Mouse (Mus musculus): Measurements from ENCODE around the gene Slc2a1.

Slc2a1 gene

GRCm38 (mm10) chr4:119108495-119109408 is at the start of gene Slc2a1:
Slc2a1 (plus strand) TSS chr4:119108711.
- DNase-seq (ENCODE audit: low spot score in 2 of 2) = peak; percentile 91 to 93

GRCm38 (mm10) chr4:119066791-119067190 is 41.7 kb upstream of the Slc2a1 start:
- DNase-seq (ENCODE audit: low spot score in 2 of 2) = no peak

- DNase-seq (ENCODE audit: low spot score in 2 of 2) = no peak
Measured at GRCm38 (mm10) chr4:119067204-119067603, 41.3 kb upstream of the Slc2a1 start.

- no peak for DNase-seq (ENCODE audit: low spot score in 2 of 2)
Measured at GRCm38 (mm10) chr4:119068918-119069317, 39.6 kb upstream of the Slc2a1 start.

DNA sequence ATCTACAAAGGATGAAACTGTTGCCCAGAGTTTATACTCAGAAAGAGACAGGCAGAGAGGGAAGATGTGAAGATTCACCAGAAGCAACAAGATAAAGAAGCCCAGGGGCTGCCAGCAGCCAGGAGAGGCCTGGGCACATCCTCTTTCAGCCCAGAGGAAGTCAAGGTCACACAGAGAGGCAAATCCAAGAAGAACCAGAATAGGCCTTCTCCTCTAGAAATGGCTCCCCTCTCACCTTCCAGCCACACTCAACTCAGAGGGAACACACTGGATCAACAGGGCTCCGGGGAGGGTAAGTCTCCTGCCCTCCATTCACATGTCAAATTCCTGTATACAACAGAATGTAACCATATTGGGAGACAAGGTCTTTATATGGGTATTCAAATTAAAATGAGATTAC is 38.3 kb upstream of the Slc2a1 start:
- no peak for DNase-seq (ENCODE audit: low spot score in 2 of 2)

DNA sequence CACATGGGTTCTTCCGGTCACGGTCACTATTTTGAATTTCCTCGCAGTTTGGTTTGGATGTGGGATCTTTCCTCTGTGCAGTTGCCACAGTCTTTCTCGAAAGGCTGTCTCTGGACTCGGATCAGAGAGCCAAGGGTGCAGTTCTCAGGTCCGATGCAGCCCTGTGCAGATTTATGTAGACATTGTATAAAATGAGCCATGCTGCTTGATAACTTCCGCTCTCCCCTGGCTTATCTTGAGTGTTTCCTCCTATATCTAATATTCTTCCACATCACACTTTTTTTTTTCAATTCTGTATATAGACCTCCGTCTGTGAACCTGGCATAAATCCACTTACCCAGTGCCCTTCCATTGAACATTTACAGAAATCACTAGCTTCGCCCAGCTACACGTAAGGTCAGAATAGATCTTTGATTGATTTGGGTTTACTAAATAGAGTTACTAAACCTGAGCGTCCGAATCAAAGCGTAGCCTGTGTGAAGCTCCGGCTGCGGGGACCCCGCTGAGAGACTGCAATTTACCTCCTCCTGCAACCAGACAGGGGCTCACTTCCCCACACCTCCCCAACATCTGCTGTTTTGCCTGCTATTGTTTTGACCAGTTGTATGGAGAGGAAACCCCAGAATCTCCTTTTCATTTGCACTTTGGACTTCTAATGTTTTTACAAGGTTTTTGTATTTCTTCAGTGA is 37.4 kb upstream of the Slc2a1 start:
- no peak for DNase-seq (ENCODE audit: low spot score in 2 of 2)

GRCm38 (mm10) chr4:119071648-119072362 is 36.7 kb upstream of the Slc2a1 start:
- no peak for DNase-seq (ENCODE audit: low spot score in 2 of 2)

DNA sequence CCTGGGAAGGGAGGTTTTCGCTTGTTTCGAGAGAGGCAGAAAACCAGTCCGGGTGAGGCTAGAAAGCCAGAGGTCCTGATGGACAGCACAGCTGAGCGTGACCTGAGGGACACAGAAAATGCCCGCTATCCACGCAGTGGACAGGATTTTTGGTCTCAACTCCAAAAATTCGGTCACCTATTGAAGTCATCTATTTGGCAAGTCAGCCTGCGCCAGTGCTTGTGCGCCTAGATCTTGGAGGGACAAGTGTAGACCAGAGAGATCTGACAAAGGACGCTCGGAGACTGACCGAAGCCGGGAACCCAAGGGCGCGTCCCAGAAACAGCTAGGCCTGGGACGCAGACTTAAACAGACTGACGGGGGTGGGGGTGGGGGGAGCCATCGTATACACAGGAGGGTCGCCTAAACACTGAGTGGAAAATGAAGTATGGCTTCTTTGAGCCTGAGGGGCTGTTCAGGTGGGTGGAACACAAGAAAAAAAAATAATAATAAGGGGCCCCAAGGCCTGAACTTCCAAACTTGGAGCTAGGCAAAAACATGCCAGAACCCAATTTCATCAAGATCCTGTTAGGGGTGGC is 36.1 kb upstream of the Slc2a1 start:
- no peak for DNase-seq (ENCODE audit: low spot score in 2 of 2)

- no peak for DNase-seq (ENCODE audit: low spot score in 2 of 2)
Measured at GRCm38 (mm10) chr4:119072941-119073451, 35.5 kb upstream of the Slc2a1 start.

DNA sequence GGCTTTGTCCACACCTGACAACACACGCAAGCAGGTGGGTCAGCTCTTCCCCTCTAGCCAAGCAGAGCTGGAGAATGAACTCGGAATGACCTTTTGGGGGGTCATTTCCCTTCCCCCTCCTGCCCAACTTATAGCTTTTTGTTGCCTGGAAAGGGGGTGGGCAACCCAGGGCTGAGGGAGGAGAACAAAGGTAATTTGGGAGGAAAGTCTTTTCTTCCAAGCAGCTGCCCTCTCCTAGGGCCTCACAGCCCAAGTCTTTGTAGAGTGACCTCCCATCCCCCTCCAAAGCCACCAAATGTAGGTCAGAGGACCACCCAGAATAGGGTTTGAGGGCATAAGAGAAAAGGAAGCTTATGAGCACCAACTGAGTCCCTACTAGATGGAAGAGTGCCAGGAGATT is 34.9 kb upstream of the Slc2a1 start:
- no peak for DNase-seq (ENCODE audit: low spot score in 2 of 2)

DNA sequence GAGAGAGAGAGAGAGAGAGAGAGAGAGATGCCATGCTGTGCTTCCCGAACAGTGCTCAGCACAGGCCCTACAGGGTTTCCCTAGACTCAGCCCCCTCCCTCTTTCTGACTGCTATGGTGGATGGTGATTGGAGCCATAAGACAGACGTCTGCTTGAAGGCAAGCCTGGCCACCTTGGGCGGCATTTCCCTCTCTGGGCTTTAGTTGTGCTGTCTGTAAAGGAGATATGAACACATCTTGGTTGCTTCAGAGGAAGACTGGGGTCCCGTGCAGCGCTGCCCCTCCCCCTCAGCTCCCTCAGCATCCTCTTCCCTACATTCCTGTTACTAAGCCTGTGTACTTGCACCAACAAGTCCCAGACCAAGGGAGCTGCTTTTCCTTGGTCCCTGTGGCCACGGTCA is 33.9 kb upstream of the Slc2a1 start:
- no peak for DNase-seq (ENCODE audit: low spot score in 2 of 2)

DNA sequence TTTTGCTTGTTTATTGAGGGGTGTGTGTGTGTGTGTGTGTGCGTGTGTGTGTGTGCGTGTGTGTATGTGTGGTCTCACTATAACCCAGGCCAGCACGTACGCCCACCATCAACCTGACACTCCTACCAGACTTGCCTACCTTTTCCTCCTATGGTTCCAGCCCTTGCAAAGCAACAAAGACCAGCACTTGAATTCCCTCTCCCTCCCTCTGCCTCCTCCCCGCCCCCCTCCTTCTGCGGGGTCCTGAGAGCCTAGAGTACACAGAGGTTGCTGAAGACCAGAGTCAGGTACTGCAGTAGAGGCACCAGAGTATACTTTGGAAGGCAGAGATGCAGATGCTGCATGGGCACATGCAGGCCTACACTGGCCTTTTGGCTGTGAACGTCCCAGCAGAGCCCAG is 33.2 kb upstream of the Slc2a1 start:
- no peak for DNase-seq (ENCODE audit: low spot score in 2 of 2)

DNA sequence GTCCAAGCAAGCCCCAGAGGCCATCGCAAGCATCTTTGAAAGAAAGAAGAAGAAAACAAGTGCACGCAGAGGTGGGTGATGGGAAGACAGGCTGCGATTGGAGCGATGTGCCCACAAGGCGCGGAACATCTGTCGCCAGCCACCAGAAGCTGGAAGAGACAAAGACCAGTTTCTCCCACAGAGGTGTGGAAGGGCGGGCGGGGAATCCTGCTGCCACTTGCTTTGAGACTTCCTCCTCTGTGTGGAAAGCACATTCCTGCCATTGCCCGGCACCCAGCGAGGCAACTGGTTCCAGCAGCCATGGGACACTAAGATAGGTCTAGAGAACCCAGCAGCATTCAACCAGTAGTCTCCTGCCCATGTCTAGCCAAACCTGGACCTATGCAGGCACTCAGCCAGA is 32.2 kb upstream of the Slc2a1 start:
- no peak for DNase-seq (ENCODE audit: low spot score in 2 of 2)

DNA sequence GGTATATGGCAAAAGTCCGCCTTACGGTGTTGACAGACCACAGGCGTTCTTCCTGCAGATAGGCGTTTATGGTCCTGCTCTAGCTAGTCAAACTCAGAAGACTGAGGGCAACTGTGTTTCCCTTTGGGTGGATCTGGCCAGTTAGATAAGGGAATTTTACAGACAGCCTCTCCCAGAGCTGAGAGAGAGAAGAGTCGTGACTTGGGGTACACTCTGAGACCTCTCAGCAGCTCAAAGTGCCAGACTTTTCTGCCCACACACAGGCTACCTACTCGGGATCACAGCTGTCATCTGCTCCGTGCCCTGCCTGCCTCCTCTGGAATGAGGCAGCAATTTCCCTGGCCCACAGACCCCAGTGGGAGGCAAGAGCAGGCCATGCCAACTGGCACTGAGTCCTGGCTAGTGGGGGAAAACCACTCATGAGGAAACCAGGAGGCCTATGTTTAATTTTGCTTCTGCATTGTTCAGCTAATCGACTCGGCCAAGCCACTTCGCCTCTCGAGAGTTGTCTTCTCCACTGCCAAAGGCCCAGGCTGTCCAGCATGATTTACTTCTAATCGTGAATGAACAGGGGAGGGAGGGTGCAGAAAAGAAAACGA is 31.3 kb upstream of the Slc2a1 start:
- DNase-seq (ENCODE audit: low spot score in 2 of 2) = no peak

- no peak for DNase-seq (ENCODE audit: low spot score in 2 of 2)
Measured at GRCm38 (mm10) chr4:119079928-119080327, 28.6 kb upstream of the Slc2a1 start.

DNA sequence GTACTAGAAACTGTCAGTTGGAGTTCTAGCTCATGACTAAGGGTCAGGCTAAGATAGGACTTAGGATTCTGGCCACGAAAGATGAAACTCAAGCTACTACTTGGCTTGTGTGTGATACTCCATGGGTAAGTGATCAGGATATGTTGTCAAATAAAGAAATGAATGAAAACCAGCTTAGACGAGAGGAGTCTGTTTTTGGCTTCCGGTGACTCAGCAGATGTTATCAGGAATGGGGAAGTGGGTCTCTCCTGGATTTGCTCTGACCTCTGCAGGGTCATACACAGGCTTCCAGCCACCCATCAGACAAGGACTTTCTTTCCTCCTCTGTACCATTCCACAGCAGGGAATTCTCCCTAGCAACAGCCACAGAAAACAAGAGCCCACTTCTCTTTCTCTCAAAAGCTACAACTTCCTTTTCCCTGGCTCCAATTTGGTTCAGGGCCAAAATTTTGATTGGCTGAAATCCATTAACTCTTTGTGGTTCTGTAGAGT is 25.7 kb upstream of the Slc2a1 start:
- DNase-seq (ENCODE audit: low spot score in 2 of 2) = no peak

DNA sequence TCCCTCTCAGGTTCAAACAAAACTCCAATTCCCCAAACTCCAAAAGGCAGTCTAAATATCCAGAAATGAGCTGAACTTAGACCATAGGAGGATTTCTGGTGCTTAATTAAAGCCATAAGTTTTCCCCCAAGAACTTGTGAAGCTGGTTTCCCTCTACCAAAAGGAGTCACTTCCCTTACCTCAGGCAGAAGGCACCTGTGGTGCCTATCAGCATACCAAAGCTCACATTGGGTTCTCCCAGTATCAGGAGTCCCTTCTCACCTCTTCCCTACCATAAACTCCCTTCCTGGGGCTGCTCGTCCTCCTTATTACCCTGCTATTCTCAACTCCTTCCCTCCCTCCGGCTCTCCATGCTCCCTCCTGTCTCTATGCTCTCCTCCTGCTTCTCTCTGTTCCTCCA is 20.1 kb upstream of the Slc2a1 start:
- no peak for DNase-seq (ENCODE audit: low spot score in 2 of 2)

DNA sequence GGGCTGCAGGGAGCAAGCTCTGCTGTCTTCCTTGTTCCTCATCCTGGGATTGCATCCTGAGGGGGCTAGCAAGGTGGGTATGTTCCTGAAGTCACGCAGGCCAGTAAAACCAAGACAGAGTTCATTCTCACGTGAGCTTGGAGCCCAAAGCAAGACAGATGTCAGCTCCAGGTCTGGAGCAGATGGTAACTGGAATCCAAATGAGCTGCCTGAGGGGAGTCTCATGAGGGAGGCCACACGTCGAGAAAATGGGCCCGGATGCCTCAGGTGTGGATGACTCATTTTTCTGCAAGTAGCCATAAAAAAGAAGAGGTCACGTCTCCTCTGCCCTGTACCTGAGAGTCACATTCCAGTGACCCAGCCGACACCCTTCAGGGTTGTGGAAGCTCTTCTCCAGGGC is 14.6 kb upstream of the Slc2a1 start:
- DNase-seq (ENCODE audit: low spot score in 2 of 2) = no peak

- no peak for DNase-seq (ENCODE audit: low spot score in 2 of 2)
Measured at GRCm38 (mm10) chr4:119094987-119095386, 13.5 kb upstream of the Slc2a1 start.

GRCm38 (mm10) chr4:119096401-119096800 is 12.1 kb upstream of the Slc2a1 start:
- no peak for DNase-seq (ENCODE audit: low spot score in 2 of 2)

DNA sequence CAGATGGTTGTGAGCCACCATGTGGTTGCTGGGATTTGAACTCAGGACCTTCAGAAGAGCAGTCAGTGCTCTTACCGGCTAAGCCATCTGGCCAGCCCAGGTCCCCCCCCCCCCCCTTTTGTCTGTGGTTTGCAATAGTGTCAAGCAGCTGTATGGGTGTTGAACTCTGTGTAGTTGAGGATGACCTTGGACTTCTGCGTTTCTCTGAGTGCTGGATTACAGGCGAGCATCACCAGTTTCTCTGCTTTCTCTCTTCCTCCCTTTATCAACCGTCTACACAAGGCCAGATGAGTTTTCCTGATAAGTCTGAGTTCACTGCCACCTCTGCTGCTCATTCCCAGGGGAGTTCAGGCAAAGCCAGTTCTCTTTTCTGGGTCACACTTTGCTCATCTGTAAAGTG is 11.1 kb upstream of the Slc2a1 start:
- no peak for DNase-seq (ENCODE audit: low spot score in 2 of 2)

All from spleen, postnatal 36 days (tissue).